Mouse (Mus musculus): Measurements from ENCODE around the gene Hps4.
"Not testable (repeated sequence)": the region's sequence is repeated elsewhere in the genome, so short reads cannot be mapped to it uniquely, and the experiment has no call there.

Hps4 gene

DNA sequence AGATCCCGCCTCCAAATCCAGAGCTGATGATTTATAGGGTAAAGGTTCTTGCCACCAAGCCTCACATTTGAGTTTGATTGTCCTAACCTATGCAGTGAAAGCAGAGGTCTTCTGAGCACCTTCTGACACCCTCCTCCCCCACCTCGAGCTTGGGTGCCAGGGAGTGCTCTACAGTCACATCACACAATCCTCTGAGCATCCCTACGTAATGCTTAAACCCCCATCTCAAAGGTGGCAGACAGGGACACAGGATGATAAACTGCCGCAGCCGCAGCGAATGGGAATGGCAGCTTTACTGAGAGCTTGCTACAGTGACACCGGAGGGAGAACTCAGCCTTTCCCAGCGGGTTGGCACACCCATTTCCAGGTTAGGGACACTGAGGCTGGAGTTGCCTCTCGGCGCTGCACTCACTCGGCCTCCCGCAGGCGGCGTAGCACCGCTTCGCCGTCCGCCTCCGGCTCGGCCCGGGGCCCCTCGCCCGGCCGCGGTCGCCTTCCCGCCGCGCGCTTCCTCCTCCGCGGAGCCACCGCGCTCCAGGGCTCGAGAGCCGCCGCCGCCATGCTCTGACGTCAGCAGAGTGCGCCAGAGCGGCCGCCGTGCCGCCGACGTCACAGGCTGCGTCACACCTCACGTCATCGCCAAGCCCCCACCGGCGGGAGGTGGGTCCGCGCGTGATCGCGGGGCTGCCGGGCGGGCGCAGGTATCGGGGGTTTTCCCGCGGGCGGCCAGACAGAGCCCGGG lies at the start of gene Hps4, which contains the start of gene Srrd:
Gene Hps4 (plus strand): TSS at position 621 of the 742 bp plus-strand sequence.
Gene Srrd (minus strand): TSS at position 578 of the 742 bp plus-strand sequence.
- DNase-seq (ENCODE audit: extremely low spot score, low spot score): peak; percentile 89

DNA sequence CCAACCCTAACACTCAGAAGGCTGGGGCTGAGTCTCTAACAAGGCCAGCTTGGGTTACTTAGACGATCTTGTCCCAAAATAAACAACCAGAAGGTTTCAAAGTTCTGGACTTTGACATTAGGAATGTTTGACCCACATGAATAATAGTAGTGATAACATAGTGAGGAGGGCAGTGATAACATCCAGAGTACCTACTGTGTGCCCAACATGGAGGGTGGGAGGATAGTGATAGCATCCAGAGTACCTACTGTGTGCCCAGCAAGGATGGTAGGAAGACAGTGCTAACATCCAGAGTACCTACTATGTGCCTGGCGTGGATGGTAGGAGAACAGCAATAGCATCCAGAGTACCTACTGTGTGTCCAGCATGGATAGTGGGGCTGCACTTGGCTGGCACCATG lies 49.1 kb upstream of the Hps4 start:
- DNase-seq (ENCODE audit: extremely low spot score, low spot score): no peak

DNA sequence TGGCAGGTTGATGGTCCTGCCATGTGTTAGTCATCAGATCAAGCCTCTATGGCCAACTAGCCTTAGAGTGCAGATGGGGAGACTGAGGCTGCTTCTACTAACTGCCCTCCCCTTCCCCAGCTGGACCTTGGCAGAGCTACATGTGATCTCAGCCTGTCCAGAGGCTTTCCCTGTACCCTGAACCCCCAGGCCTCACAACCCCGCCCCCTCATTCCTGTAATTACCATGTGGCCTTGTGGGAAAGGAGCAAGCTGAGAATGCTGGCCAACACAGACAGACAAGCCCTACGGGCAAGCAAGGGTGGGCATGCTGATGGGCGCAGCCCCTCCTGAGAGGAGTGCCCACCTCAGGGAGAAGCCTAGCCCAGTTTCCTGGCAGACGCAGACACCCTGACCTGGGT lies 48.2 kb upstream of the Hps4 start:
- DNase-seq (ENCODE audit: extremely low spot score, low spot score): no peak

DNA sequence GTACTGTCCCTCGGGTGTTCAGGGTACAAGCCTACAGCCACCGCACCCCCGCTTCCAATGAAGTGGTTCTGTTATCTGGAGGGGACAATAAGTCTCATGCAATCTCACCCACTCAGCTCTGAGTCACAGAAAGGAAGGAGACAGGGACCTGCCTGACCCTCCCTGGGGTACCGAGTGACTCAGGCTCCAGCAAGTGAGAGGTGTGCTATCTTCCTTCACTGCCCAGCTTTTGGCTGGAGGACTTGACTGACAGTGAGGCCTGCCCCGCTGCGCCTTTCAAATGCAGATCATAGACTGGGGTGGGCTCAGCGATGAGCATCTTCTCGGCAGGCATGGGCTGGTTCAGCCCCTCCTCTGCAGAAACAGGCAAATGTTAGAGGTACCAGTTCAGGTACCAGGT lies 47.7 kb upstream of the Hps4 start:
- DNase-seq (ENCODE audit: extremely low spot score, low spot score): no peak

DNA sequence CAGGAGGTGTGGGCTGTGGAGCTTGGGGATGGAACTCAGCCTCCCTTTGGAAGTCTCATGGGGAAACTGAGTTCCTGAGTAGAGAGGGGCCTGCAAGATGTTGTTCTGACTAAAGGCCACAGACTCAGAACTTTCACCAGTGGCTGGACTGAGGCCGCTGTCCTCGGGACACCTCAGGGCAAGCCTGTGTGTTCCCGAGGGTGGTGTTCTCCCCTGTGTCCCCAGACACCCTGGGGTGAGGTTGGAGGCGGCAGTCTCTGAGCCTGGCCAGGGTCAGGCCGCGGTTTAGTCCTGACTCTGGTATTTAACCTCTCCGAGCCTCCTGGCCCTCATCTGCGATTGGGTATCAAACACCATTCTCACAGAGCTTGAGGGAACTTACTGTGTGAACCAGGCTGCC lies 47.3 kb upstream of the Hps4 start:
- no peak for DNase-seq (ENCODE audit: extremely low spot score, low spot score)

DNA sequence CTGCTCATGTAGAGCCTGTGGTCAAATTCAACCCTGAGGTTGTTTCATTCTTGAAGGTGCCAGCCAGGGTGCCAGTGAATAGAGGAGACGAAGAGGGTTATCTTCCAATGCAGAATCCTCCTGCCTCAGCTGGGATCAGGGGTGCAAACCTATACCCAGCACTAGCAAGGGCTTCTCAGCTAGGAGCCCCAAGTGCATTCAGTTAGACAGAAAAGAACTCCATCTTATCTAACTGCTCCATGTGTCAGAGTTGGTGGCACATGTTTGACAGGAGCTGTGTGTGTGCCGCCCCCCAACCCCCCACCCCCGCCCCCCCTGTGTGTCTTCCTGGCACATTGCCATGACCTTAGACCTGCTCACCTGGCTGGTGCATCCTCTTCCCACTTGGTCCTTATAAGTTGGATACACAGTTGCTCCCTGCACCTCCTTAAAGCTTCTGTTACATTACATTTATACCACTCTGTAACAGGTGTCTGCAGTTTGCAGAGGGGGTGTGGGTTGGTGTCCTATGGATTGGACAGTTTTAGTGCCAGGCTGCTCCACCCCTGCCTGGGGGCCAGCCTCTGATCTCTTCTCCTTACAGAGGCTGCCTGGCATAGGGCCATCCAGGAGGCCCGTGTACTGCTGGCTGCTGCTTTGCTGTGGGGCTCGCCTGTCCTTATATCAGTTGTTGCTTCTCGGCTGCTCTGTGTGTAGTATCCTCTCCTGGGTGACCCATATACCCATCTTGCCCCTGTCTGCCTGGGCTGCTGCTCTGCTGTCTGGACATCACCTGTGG lies 46.3 kb upstream of the Hps4 start:
- no peak for DNase-seq (ENCODE audit: extremely low spot score, low spot score)

DNA sequence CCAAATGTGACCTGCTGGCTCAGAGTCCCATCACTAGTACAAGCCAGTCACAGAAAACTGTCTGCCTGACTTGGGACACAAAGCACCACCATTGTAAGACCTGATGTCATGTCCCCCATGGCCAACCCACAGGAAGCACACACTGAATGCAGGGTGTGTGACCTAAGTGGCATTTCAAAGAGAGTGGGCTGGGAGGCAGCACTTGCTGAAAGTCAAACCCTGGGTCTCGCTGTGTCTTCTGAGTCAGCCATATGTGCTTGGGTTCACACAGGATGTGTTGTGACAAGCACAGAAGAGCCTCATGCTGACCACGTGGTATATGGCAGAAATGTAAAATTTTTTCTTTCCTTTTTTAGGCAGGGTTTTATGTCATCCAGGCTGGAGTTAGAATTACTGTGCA lies 45.6 kb upstream of the Hps4 start:
- no peak for DNase-seq (ENCODE audit: extremely low spot score, low spot score)

DNA sequence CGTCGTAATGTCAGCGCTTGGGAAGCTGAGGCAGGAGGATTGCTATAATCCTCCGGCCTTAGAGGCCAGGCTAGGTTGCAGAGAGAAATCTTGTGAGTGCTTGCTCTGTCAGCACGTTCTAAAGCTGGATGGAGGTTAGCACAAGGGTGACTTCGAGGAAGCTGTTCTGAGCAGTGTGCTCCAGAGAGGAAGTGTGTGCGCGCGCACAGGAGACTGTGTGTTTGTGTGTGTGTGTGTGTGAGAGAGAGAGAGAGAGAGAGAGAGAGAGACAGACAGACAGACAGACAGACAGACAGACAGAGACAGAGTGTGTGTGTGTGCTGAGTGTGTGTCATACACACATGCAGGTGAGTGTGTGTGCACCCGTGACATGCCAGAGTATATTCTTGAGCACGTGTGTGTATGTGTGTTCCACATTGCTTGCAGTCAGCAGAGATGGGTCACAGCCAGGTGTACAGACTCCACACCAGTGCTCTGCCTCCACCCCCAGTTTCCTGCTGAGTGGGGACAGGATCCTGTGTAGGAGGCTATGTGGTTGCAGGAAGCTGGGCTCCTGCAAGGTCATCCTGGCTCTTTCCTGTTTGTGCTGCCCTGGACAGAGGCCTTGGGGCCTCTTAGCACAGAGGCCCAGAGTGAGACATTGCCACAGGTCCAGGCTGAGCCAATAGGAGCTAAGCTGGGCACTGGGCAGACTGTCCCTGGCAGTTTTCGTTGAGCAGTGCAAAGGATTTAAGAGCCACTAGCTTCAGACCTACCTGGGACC lies 44.5 kb upstream of the Hps4 start:
- no peak for DNase-seq (ENCODE audit: extremely low spot score, low spot score)

DNA sequence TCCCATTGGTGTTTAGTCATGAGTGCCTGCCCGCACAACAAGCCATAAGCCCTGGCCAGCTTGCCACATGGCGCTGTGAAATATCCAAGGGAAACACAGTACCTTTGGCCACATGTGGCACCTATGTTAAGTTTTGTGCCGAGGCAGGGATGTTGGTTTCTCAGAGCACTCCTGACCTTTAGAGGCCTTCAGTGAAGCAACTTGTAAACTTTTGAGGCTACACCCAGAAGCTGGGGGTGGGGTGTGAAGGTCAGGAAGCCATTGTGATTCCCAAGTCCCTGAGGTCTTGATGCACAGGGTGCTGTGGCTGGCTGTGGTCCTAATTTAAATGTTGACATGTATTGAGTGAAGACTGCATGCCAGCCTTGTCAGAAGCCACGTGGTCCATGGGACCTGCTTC lies 43.5 kb upstream of the Hps4 start:
- no peak for DNase-seq (ENCODE audit: extremely low spot score, low spot score)

DNA sequence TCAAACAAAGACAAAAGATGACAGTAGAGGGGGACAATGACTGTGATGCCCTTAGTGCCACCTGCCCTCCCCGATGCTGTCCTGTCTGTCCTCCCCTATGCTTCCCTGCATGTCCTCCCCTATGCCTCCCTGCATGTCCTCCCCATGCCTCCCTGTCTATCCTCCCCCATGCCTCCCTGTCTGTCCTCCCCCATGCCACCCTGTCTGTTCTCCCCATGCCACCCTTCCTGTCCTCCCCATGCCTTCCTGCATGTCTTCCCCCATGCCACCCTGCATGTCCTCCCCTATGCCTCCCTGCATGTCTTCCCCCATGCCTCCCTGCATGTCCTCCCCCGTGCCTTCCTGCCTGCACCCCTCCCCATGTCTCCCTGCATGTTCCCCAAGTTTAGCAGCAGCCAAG lies 42.8 kb upstream of the Hps4 start:
- DNase-seq (ENCODE audit: extremely low spot score, low spot score): no peak

DNA sequence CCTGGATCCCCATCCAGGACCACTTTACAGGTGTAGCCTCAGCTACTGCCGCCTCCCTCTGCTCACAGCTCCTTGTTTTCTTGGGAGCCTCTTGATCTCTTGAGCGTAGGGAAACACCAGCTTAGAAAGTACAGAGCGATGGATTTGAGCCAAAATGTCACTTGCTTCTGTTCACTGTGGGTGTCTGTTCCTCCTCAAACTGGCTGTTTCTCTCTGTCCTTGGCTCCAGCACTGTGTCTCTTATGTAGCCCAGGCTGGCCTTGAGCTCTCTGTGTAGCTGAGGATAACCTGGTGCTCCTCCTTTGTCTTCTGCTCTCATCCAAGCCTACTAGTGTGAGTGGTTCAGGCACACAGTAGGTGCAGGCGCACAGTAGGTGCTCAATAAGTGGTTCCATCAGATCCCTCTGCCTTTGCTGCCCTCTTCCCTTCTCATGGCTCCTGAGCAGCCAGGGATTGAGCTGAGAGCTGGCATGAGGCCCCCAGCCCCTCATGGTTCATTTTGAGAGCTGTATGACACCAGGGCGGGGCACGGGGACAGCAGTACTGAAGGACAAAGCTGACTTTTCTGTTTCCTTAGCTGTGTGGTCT lies 42.1 kb upstream of the Hps4 start:
- DNase-seq (ENCODE audit: extremely low spot score, low spot score): no peak

DNA sequence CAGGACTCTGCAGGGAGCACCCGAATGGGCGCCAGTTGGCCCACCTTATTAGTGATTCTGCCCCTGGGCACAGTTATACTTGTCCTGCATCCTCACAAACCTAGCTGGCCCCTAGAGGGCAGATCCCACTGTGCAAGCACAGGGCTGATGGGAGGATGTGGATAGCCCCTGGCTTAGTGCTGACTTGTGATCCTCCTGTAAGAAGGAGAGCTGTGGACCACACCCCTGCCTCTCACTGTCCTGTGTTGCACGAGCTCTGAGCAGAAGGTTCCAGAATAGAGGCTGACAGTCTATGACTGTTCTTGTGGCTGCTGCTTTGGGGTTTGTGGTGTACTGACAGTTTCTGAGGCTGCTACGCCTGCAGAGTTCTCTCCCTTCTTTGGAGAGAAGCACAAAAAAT lies 41.2 kb upstream of the Hps4 start:
- no peak for DNase-seq (ENCODE audit: extremely low spot score, low spot score)

DNA sequence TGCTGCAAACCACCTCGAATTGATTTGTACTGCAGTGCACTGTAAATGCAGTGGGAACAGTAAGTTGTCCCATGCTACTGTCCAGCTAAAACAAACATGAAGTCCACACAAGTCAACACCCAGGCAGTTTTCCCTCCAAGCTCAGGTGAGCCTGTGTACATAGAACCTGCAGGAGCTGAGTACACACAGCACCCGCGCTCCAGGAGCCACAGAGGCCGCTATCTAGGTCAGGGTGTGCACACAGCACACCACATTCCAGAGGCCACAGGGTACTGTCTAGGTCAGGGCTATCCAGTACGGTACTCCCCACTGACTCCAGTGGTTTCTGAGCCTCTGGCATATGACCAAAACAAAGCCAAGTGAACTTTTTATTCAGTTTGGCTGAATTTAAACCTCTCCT lies 40.6 kb upstream of the Hps4 start:
- no peak for DNase-seq (ENCODE audit: extremely low spot score, low spot score)

DNA sequence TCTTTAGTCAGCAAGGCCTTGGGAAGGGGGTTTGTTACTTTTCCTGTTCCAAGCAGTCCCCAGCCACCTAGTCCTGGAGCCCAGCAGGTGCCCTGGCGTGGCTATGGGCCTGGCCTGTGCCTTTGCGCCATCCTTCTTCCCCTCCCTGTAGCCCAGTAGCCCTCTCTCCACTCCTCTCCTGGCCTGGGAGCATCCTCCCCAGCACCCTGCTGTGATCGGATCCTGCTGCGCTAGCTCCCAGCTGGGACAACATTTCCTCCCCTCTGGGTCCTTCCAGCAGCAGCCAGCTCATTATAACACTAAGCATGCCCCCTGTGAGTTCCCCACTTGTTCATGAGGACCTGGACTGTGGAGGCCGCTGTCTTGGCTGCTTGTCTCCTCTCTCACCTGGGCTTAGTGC lies 37.0 kb upstream of the Hps4 start:
- DNase-seq (ENCODE audit: extremely low spot score, low spot score): no peak

DNA sequence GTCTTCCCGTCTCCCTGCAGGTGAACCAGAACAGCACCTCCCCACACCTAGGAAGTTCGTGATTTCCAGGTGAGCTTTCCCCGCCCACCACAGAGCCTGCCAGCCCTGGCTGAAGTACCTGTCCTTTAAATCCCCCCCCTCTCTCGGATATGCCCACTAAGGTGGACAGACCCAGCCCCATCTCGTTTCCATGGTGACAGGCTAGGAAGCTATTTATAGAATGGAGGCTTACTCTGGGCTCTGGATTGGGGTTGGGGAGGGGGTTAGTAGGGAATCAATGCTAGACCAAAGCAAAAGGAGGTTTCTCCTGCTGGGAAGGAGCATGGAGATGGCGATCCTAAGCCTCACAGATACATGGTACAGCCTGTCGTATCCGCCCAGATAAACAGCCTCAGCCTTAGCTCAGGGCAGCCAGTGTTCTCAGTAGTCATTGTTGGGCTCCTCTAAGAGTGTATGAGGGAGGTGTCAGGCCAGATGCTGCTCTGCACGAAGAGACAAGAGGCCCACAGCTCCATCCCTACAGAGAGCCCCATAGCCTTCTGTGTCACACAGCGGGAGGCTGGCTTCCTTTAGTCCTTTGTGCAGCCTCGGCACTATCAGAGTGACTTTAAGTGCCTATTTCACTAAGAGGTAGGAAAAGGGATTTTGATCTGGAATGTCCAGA lies 29.5 kb upstream of the Hps4 start:
- DNase-seq (ENCODE audit: extremely low spot score, low spot score): no peak

DNA sequence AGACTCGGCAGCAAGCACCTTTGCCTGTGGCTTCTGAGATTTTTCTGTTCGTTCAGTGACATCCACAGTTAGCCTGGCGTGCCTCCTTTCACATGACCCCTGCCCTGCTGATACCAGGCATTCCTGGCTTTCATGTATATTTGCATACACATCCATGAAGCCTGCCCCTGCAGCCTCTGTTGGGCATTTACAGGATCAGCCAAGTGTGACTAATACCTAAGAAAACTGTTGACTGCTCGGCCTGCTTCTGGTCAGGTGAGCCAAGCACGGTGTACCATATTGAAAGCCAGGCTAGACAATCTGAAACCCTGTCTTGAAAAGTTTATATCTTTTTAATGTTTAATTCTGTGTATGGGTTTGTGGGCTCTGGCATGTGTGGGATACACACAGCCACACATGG lies 26.4 kb upstream of the Hps4 start:
- DNase-seq (ENCODE audit: extremely low spot score, low spot score): no peak

DNA sequence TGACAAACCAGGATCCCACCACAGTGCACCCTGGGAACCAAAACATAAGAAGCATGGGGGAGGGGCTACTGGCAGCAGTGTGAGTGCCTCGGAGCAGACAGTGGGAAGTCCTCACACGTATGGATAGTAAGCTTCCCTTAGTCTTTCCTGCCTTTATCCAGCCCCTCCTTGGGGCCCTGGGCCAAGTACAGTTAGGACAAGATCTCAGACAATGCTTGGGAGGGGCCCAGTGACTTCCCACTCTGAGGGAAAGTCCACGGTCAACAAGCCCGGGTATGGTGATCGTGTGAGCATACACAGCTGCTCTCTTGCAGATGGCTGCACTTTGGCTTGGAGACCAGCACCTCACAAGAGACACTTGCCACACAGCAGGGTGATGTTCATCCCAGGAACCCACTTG lies 25.6 kb upstream of the Hps4 start:
- no peak for DNase-seq (ENCODE audit: extremely low spot score, low spot score)

DNA sequence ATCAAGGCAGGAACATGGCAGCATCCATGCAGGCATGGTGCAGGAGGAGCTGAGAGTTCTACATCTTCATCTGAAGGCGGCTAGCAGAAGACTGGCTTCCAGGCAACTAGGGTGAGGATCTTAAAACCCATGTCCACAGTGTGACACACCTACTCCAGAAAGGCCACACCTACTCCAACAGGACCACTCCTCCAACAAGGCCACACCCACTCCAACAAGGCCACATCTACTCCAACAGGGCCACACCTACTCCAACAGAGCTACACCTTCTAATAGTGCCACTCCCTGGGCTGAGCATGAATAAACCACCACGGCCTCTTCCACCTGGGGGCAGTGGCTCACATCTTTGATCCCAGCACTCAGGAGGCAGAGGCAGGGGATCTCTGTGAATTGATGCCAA lies 23.5 kb upstream of the Hps4 start:
- DNase-seq (ENCODE audit: extremely low spot score, low spot score): not testable (repeated sequence)

DNA sequence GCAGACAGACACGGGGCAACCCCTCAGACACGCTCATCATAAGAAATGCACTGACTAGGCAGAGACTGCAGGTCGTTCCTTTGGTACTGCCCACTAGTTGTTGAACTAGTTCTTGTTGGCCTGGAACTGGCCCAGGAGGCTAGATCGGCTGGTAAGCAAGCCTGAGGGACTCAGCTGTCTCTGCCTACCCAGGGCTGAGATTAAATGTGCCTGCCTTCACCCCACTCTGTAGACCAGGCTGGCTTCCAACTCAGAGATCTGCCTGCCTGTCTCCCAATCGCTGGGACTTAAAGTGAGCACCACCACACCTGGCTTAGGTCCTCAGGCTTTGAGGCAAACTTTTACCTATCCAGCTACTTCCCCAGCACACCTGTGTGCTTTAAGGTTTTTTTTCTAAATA lies 22.5 kb upstream of the Hps4 start:
- no peak for DNase-seq (ENCODE audit: extremely low spot score, low spot score)

DNA sequence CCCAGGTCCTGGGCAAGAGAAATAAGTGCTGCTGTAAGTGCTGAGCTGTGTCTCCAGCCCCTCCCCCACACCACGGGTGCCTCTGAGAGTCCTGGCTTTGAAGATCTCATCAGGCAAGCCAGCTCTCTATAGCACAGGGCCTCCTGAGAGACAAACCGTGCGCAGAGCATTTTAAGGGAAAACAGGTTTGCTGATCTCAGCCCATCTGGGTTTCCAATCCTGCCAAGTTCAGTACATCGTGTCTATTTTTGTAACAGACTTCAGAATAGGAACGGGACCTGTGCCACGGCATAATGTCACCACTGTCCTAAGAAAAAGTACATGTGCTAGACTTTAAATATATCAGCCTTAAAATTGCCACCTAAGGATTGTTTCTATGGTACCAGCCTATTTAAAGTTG lies 21.9 kb upstream of the Hps4 start:
- no peak for DNase-seq (ENCODE audit: extremely low spot score, low spot score)

DNA sequence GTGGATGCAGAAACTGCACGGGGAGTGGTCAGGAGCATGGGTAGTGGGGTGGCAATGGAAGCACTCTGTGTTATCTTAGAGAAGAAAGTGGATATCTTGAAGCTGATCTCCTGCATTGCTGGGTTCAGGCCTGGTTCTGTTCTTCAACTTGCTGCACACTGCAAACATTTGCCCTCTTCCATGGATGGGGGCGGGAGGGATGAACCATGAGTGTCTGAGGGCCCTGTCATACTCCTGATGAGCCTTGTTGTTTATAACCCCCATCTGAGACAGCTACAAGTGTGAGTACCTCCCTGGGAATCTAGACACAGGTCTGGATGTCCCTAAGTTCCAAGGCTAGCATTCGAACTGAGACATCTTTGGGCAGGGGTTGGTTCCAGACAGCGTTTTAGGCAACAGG lies 21.5 kb upstream of the Hps4 start:
- DNase-seq (ENCODE audit: extremely low spot score, low spot score): no peak
